Mouse (Mus musculus) CH12.LX (cell line): ENCODE data around the gene 4930562C15Rik. TPM values are rescaled to one million over a fixed set of nuclear protein-coding genes. Genes with fewer than 3 reads are reported as not detected.

Source experiments
- DNase-seq: peaks from one replicate; pipeline ENCODE4 v3.0.0-alpha.2; 2013; ENCODE audit errors: extremely low read depth
- H3K27ac ChIP-seq: 2 replicates; pipeline ENCODE4 v1.5.1; 2012; ENCODE audit warnings: low read depth, mild to moderate bottlenecking, control low read depth, moderate library complexity; ENCODE audit not compliant: insufficient read depth
- H3K27me3 ChIP-seq: replicated peaks from 2 replicates; pipeline ENCODE3; 2012; ENCODE audit warnings: inconsistent platforms
- H3K36me3 ChIP-seq, 2 experiments: replicated peaks in 1 of 2; 2 replicates each; pipeline versions ENCODE3 to v1.6.1; 2012; ENCODE audit warnings: inconsistent platforms in 1 of 2, low read length in 1 of 2, mild to moderate bottlenecking in 1 of 2, mixed read lengths in 1 of 2, moderate library complexity in 1 of 2; ENCODE audit not compliant: control insufficient read depth in 1 of 2, insufficient read depth in 1 of 2
- H3K4me1 ChIP-seq, 2 experiments: 2 replicates each; pipeline ENCODE4 v1.6.1; 2012; ENCODE audit warnings: inconsistent platforms in 1 of 2, moderate library complexity in 1 of 2; ENCODE audit not compliant: insufficient read depth in 2 of 2, control insufficient read depth in 1 of 2
- H3K4me2 ChIP-seq: 2 replicates; pipeline ENCODE4 v1.6.1; 2012; ENCODE audit warnings: low read depth, mild to moderate bottlenecking, control low read depth; ENCODE audit not compliant: poor library complexity, insufficient read depth, severe bottlenecking
- H3K4me3 ChIP-seq, 3 experiments: fragments of 150-350 bp in 1 of 3; sonication (generic) in 1 of 3; replicated peaks in 1 of 3; 2 replicates each; pipeline versions ENCODE3 to v1.5.1; 2011 to 2012; ENCODE audit warnings: low read depth in 2 of 3, low read length in 2 of 3, mild to moderate bottlenecking in 2 of 3, moderate library complexity in 2 of 3, control low read depth in 1 of 3, improper control_type of control experiment in 1 of 3, inconsistent platforms in 1 of 3, mixed read lengths in 1 of 3; ENCODE audit not compliant: poor library complexity in 1 of 3
- H3K79me2 ChIP-seq: replicated peaks from 2 replicates; pipeline ENCODE4 v1.6.1; 2012; ENCODE audit warnings: mild to moderate bottlenecking, moderate library complexity; ENCODE audit not compliant: control insufficient read depth, poor library complexity, insufficient read depth, severe bottlenecking; ENCODE audit errors: extremely low read depth
- H3K9ac ChIP-seq: 2 replicates; pipeline ENCODE4 v1.6.1; 2012; ENCODE audit warnings: low read depth, mild to moderate bottlenecking, control low read depth, moderate library complexity; ENCODE audit not compliant: insufficient read depth
- H3K9me3 ChIP-seq: replicated peaks from 2 replicates; pipeline ENCODE3; 2012; ENCODE audit warnings: low read length, inconsistent platforms, mixed read lengths
- BHLHE40 ChIP-seq: IDR thresholded peaks from 2 replicates; pipeline ENCODE4 v1.6.1; 2011; ENCODE audit warnings: mild to moderate bottlenecking, low read depth, low read length, improper control_type of control experiment
- CTCF ChIP-seq, 2 experiments: IDR thresholded peaks in 1 of 2; conservative IDR thresholded peaks in 1 of 2; 2 replicates each; pipeline ENCODE4 v1.5.1; 2011 to 2012; ENCODE audit warnings: low read depth in 2 of 2, low read length in 2 of 2, improper control_type of control experiment in 1 of 2, inconsistent platforms in 1 of 2, mild to moderate bottlenecking in 1 of 2, moderate library complexity in 1 of 2
- E2F4 ChIP-seq: IDR thresholded peaks from 2 replicates; pipeline ENCODE4 v1.6.1; 2011; ENCODE audit warnings: low read depth, low read length, improper control_type of control experiment; ENCODE audit not compliant: insufficient replicate concordance
- ELF1 ChIP-seq: IDR thresholded peaks from 2 replicates; pipeline ENCODE4 v1.6.1; 2014; ENCODE audit warnings: low read depth, mild to moderate bottlenecking, inconsistent platforms, low read length, improper control_type of control experiment
- ETS1 ChIP-seq: conservative IDR thresholded peaks from 2 replicates; pipeline ENCODE4 v1.6.1; 2012; ENCODE audit warnings: low read depth, mild to moderate bottlenecking, inconsistent platforms, low read length, improper control_type of control experiment, moderate library complexity
- GABPA ChIP-seq: IDR thresholded peaks from 2 replicates; pipeline ENCODE4 v1.6.1; 2012; ENCODE audit warnings: low read depth, low read length, improper control_type of control experiment, inconsistent platforms; ENCODE audit not compliant: insufficient replicate concordance
- JUND ChIP-seq: conservative IDR thresholded peaks from 2 replicates; pipeline ENCODE4 v1.6.1; 2011; ENCODE audit warnings: low read depth, low read length, improper control_type of control experiment
- KAT2A ChIP-seq: IDR thresholded peaks from 2 replicates; pipeline ENCODE4 v1.6.1; 2012; ENCODE audit warnings: low read length, improper control_type of control experiment, inconsistent platforms; ENCODE audit not compliant: insufficient replicate concordance
- MAFK ChIP-seq: IDR thresholded peaks from 2 replicates; pipeline ENCODE4 v1.6.1; 2011; ENCODE audit warnings: low read length, improper control_type of control experiment; ENCODE audit not compliant: insufficient replicate concordance
- MAX ChIP-seq: IDR thresholded peaks from 2 replicates; pipeline ENCODE4 v1.6.1; 2011; ENCODE audit warnings: low read length, improper control_type of control experiment
- MYC ChIP-seq: IDR thresholded peaks from 2 replicates; pipeline ENCODE4 v1.6.1; 2011; ENCODE audit warnings: low read depth, mild to moderate bottlenecking, improper control_type of control experiment, low read length
- NELFE ChIP-seq: IDR thresholded peaks from 2 replicates; pipeline ENCODE4 v1.6.1; 2011; ENCODE audit warnings: low read depth, low read length, improper control_type of control experiment
- NRF1 ChIP-seq: IDR thresholded peaks from 2 replicates; pipeline ENCODE4 v1.6.1; 2014; ENCODE audit warnings: low read depth, mild to moderate bottlenecking, inconsistent platforms, low read length, improper control_type of control experiment, moderate library complexity
- PAX5 ChIP-seq: IDR thresholded peaks from 2 replicates; pipeline ENCODE4 v1.6.1; 2012; ENCODE audit warnings: low read length, inconsistent platforms, mixed read lengths
- POLR2A ChIP-seq: IDR thresholded peaks from 2 replicates; pipeline ENCODE4 v1.6.1; 2011; ENCODE audit warnings: low read depth, mild to moderate bottlenecking, improper control_type of control experiment, low read length
- POLR2AphosphoS2 ChIP-seq: IDR thresholded peaks from 2 replicates; pipeline ENCODE4 v1.6.1; 2011; ENCODE audit warnings: low read depth, low read length, improper control_type of control experiment
- RCOR1 ChIP-seq: conservative IDR thresholded peaks from 2 replicates; pipeline ENCODE4 v1.6.1; 2012; ENCODE audit warnings: low read depth, mild to moderate bottlenecking, inconsistent platforms, low read length, improper control_type of control experiment
- SIN3A ChIP-seq: IDR thresholded peaks from 2 replicates; pipeline ENCODE4 v1.6.1; 2012; ENCODE audit warnings: low read length, improper control_type of control experiment, inconsistent platforms
- SMC3 ChIP-seq: IDR thresholded peaks from 2 replicates; pipeline ENCODE4 v1.6.1; 2011; ENCODE audit warnings: low read depth, low read length, improper control_type of control experiment
- TCF12 ChIP-seq: IDR thresholded peaks from 2 replicates; pipeline ENCODE4 v1.6.1; 2014; ENCODE audit warnings: low read depth, mild to moderate bottlenecking, inconsistent platforms, low read length, improper control_type of control experiment
- USF2 ChIP-seq: conservative IDR thresholded peaks from 2 replicates; pipeline ENCODE4 v1.6.1; 2011; ENCODE audit warnings: low read depth, low read length, improper control_type of control experiment
- ZC3H11A ChIP-seq: IDR thresholded peaks from 2 replicates; pipeline ENCODE4 v1.6.1; 2012; ENCODE audit warnings: low read depth, mild to moderate bottlenecking, inconsistent platforms, low read length, improper control_type of control experiment
- ZKSCAN1 ChIP-seq: IDR thresholded peaks from 2 replicates; pipeline ENCODE4 v1.6.1; 2012; ENCODE audit warnings: low read depth, inconsistent platforms, low read length, improper control_type of control experiment, borderline replicate concordance
- ZNF384 ChIP-seq: IDR thresholded peaks from 2 replicates; pipeline ENCODE4 v1.6.1; 2012; ENCODE audit warnings: low read depth, low read length, improper control_type of control experiment, inconsistent platforms
- dilution Hi-C: fragments of 300-500 bp; cut with MboI; formaldehyde crosslinking; loops from 2 replicates; pipeline ENCODE4 v1.14.3; 2020; ENCODE audit warnings: low sequenced_read_pairs; ENCODE audit not compliant: extremely low pct_unique_long_range_greater_than_20kb, extremely low pct_ligation_motif_present
- in situ Hi-C: fragments of 300-500 bp; cut with MboI; formaldehyde crosslinking; loops from 3 replicates; pipeline ENCODE4 v1.14.3; 2019; ENCODE audit warnings: low sequenced_read_pairs, low pct_ligation_motif_present, low pct_unique_long_range_greater_than_20kb, mixed read lengths
- polyA plus RNA-seq: library from polyadenylated mRNA; unstranded; fragments of >175 nt; gene quantifications from 2 replicates; pipeline ENCODE4 v1.2.1, GENCODE M21; 2012; ENCODE audit warnings: low read depth; ENCODE audit not compliant: insufficient read length
- total RNA-seq, 2 experiments: library from RNA; depleted of rRNA; stranded (reverse); fragments of 300-350 nt in 1 of 2; fragments of >200 nt in 1 of 2; gene quantifications; 2 replicates each; pipeline ENCODE4 v1.2.3; 2012 to 2014

The 4930562C15Rik gene
- total and polyA plus RNA-seq, 3 experiments, result 0.13 to 0.80 (median 0.20) TPM

DNA sequence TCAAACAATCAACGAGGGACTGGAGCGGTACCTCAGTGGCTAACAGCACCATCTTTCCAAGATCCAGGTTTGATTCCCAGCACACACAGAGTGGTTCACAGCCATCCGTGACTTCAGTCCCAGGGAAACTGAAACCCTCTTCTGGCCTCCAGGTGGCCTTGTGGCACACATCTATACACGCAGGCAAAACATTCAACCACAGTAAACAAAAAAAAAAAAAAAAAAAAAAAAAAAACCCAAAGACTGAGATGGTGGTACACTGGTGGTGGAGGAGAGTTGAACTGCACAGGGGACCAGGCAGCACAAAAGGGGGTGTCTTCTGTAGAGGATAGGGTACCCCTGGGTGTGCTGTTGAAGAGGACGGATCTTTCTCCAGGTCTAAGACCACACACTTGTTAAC is 35.3 kb downstream of the 4930562C15Rik start:
- Histone ChIP-seq H3K79me2 (no peaks in the 10 kb centered on the region), H3K36me3 (peaks cover 23 to 68% of the 10 kb centered on the region in 2 experiments), H3K9me3 (no peaks in the 10 kb centered on the region), H3K9ac (no peak overlapping the region), H3K27ac (no peak overlapping the region), H3K4me1 (peaks cover 0 to 18% of the 10 kb centered on the region in 2 experiments; a peak in 2 of 4 replicates), H3K27me3 (no peaks in the 10 kb centered on the region), H3K4me2 (no peak overlapping the region), H3K4me3 (no peak overlapping the region)
- dilution Hi-C loops (no loop called here), in situ Hi-C loops (loop anchor here (5.0 to 25.0 kb wide), 2 partner anchors 47 to 108 kb away; no protein-coding TSS in a partner anchor)
- DNase-seq, result no peak
- TF ChIP-seq TCF12 (no peak), ZNF384 (peak; percentile 74), ELF1 (no peak)

DNA sequence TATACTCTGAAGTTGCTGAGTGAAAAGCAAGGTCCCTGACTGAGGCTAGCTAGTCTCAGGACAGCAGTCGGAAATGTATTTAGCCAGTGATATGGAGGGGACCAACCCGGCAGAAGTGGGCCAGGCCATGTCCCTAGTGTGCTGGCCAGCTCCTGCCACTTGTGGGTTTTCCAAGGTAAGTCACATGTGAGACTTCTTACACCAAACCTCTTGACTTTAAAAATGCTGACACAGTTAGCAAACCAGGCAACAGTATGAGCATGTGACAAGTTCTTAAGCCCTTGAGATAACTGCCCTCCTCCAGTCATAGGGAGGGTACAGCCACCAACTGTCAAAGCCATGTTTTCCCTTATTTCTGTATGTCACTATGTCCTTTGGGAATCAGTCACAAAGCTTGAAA is 36.7 kb downstream of the 4930562C15Rik start:
- Histone ChIP-seq H3K79me2 (no peaks in the 10 kb centered on the region), H3K9ac (no peak overlapping the region), H3K27ac (no peak overlapping the region), H3K27me3 (no peaks in the 10 kb centered on the region), H3K4me2 (no peak overlapping the region), H3K4me1 (peaks cover 0 to 9% of the 10 kb centered on the region in 2 experiments; a peak in 3 of 4 replicates), H3K36me3 (peaks cover 33 to 83% of the 10 kb centered on the region in 2 experiments), H3K9me3 (no peaks in the 10 kb centered on the region), H3K4me3 (no peak overlapping the region)
- no peak for DNase-seq
- dilution Hi-C loops (no loop called here), in situ Hi-C loops (loop anchor here (5.0 to 25.0 kb wide), 2 partner anchors 45 to 110 kb away; no protein-coding TSS in a partner anchor)
- TF ChIP-seq CTCF (conservative IDR thresholded peaks at IDR 0.05 in 1 of 2, IDR thresholded peaks at IDR 0.05 in 1 of 2; ENCODE audit: low read depth in 2 of 2, low read length in 2 of 2), result no peak
- TF ChIP-seq POLR2AphosphoS2, result no peak; the same call in 1 of the 2 replicates
- no peak for TF ChIP-seq SIN3A
- no peak for TF ChIP-seq GABPA
- TF ChIP-seq, all 38 proteins: peak for 0

DNA sequence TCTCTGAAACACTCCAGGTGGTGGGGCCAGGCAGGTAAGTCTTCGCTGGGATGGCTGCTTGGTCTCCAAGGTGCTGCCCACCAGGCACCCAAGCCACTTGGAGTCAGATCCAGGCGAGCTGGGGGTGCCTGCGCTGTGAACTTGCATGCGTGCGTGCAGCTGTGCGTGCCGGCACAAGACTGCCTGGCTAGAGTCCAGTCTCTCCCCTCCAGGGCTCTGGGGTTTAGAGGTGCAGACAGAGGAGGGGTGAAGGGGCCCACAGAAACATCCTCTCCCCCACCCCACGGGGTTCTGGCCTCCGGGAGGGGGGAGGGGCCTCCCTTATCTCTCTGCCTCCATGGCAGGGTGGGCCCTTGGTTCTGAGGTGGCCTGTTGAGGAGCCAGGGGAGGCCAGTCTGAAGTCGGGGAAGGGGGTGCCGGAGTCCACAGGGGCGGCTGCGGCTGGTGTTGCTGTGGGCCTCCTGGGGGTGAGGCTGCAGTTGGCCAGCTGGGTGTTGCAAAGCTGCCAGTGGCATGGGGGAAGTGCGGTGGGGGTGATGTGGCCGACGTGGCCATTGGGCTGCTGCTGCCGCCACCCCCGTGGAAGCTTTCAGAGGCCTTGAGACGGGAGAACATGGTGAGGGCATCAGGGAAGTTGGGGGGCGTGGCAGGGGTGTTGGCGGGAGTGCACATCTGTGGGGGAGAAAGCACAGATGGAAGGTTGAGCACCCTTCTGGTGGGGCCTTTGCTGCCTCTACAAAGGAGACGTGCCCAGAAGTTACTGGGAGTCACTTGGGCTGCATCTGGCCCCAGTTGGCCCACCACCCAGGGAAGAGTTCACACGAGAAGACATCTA is 40.2 kb downstream of the 4930562C15Rik start:
- Histone ChIP-seq H3K9me3 (no peaks in the 10 kb centered on the region), H3K27ac (no peak overlapping the region), H3K4me1 (peaks cover 9 to 16% of the 10 kb centered on the region in 2 experiments), H3K9ac (no peak overlapping the region), H3K4me3 (no peak overlapping the region), H3K4me2 (no peak overlapping the region), H3K27me3 (no peaks in the 10 kb centered on the region), H3K79me2 (peaks cover 20% of the 10 kb centered on the region), H3K36me3 (peaks cover 33 to 71% of the 10 kb centered on the region in 2 experiments)
- TF ChIP-seq ZNF384 (no peak), ZC3H11A (no peak), ELF1 (no peak), MYC (no peak), NRF1 (no peak), SMC3 (no peak), USF2 (no peak), PAX5 (no peak), E2F4 (no peak), ZKSCAN1 (no peak), ETS1 (no peak), CTCF (conservative IDR thresholded peaks at IDR 0.05 in 1 of 2, IDR thresholded peaks at IDR 0.05 in 1 of 2; ENCODE audit: low read depth in 2 of 2, low read length in 2 of 2) (no peak), RCOR1 (no peak), MAFK (no peak), JUND (no peak), MAX (no peak), POLR2A (no peak), NELFE (no peak), KAT2A (no peak), BHLHE40 (no peak)
- dilution Hi-C loops (no loop called here), in situ Hi-C loops (no loop called here)
- DNase-seq, result no peak
